Mouse (Mus musculus) fibroblast of lung, adult 2 months (primary cell): ENCODE data around the gene Atp2c1.

Source experiments
- DNase-seq: peaks from one replicate; pipeline ENCODE4 v3.0.0-alpha.2; 2011; ENCODE audit warnings: low read depth

Gene Atp2c1

DNA sequence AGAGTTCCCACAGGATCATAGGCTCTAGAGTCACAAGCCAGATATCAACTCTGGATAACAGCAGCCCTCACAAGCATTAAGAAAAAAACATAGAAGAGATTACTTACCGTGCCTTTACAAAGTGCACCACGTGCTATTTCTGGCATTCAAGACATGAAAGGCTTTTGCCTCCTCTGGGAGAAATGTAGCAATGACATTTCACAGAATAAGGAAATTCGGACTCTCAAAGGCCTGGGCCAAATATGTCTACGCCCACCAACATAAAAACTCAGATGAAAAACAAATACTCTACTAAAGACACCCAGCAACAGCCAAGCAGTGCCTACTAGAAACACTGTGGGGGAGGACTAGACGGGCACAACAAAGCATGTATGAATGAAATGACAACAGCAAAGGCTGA lies 38.8 kb downstream of the Atp2c1 start:
- no peak for DNase-seq

DNA sequence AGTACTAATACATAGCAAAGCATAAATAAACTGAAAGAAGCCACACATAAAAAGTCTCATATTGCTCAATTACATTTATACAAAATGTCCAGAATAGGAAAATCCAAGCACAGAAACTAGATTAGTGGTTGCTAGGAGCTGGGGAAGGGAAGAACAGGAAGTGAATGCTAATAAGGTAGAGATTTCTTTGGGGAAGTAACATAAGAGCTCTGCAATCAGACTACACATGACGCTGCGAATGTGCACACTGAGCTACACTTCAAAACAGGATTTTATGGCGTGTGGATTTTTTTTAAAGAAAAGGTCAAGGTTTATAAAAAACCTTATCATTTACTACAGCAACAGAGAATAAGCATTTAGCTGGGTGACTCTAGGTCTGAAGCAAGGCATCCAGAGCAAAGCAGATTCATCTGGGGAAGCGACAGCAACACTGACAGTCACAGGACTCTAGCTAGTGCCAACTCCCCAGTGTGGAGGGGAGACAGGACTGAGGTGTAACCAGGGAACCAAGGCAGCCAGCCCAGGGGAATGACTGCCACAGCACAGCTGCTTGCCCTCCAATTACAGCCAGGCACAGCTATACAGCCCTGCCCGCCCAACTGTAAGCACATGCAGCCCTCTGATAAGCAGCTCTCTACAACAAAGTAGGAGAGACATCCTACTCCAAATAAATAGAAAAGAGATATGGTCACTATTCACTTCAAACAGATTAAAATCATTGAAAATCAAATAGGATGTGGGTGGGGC lies 42.6 kb downstream of the Atp2c1 start:
- no peak for DNase-seq

DNA sequence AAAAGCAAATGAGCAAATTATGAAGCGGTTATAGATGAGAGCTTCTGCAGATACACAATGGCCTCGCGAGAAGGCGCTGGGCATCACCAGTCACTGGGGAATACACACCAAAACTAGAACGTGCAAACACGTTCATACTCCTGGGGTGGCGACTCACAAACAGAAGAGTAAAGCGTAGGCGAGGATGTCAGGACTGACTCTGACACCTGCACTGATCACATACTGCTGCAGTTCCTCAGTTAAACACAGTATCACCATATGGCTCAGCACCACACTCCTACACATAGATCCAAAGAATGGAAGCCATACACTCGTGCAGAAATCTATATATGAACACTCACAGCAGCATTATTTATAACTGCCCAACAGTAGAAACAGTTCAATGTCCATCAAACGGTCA lies 43.2 kb downstream of the Atp2c1 start:
- DNase-seq: no peak

DNA sequence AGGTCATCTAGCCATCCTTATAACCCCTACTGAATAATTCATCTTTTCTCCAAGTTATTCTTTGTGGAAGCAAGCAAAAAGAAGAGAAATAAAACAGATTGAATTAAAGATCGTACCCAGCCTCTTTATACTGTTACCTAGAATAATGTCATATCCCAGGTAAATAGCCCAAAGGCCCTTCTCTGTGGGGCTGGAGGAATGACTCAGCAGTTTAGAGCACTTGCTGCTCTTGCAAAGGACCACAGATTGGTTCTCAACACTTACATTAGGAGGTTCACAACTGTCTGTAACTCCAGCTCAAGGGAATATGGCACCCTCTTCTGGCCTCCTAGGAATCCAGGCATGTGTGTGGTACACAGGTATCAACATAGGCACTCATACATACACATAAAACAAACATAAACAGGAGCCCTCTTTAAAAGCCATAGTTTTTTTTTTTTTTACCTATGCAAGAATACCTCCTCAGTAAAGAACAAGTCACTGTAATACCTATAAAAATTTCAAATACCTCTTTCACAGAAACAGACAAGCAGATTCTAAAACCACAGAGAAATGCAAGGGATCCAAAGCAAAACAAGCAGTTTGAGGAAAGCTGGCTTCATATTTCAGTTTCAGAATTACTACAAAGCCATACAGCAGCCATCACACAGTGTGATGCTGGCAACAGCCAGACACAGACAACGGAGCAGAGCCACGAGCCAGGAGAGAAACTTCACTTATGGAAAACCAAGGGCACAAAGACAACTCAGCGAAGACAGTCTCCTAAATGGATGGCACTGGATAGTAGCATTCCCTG lies 44.2 kb downstream of the Atp2c1 start:
- DNase-seq: no peak

DNA sequence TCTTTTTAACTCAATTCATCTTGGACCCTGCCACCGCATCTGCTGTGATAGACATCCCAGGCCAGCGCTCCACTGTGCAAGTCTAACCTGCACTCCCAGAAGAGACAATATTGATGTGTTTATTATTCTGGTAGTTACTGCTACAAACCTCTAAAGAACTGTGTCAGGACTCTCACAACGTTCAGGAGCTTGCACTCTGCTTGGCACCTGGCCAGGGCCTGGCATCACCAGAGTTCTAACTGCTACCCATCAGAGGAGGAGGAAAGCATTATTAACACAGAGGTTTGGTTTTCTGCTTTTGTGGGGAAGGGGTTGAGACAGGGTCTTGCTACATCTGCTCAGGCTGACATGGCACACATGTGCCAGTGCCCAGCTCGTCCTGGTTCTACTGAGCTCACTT lies 45.0 kb downstream of the Atp2c1 start:
- DNase-seq: no peak

DNA sequence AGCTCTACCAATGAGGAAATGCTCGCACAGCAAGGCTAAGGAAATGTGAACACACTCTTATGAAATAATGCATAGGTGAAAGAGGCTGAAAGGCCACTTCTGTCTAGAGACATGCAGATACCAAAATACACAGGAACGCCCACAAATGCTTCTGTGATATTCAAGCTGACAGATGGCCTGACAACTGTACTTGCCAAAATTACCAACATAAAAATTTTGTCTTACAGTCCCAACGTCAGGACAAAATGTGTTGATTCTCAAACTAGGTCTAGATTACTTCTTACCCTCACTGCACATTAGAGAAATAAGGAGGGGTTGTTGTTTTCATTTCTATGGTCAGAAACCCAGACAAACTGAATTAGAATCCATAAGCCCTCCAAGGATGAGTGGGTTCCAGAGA lies 51.0 kb downstream of the Atp2c1 start:
- DNase-seq: no peak

DNA sequence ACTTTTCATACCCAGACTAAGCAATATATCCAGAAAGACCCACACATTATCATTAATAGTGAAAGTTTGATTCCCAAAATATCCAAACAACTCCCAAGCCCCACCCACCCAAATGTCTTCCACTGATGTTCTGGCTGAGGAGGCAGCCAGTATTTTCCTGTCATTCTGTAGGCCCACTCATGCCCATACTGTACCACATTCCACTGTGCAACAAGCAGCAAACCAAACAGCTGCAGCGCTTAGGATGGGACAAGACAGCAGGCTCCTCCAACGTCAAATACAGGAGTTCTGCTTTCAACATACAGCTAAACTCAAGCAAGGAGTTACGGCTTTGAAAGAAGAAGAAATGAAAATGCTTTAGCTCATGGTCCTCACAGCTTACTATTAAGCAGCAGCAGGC lies 52.2 kb downstream of the Atp2c1 start:
- DNase-seq: no peak

DNA sequence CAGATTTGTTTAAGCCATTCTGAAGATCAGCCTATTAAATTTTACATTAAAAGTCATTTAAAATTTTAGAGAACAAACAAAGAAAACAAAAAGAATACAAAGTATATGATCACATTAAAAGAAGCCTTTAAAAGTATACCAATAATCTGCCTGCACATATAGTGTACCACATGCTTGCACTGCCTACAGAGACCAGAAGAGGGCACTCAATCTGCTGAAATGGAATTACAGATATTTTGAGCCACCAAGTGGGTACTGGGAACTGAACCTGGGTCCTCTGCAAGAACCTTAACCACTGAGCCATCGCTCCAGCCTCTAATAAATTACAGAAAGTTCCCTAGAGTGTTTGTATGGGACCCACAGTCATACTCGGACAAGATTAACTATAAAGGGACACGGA lies 59.3 kb downstream of the Atp2c1 start:
- no peak for DNase-seq

DNA sequence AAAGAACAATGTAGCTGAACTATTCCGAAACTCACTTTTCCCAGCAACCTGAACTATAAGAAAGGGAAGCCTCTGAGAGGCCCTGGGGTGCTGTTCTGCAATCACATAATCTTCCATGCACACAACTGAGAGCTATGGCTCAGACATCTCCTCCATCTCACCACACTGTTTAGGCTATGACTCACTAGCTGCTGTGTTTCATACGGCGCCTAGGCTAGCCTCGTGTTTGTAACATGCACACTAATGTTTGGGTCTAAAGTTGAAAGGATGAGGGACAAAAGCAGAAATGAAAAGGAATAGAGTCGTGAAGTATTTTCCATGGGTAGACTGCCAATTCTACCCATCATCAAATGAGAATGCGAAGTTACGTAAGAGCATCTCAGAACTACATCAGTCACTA lies 65.6 kb downstream of the Atp2c1 start:
- peak; percentile 30 for DNase-seq

DNA sequence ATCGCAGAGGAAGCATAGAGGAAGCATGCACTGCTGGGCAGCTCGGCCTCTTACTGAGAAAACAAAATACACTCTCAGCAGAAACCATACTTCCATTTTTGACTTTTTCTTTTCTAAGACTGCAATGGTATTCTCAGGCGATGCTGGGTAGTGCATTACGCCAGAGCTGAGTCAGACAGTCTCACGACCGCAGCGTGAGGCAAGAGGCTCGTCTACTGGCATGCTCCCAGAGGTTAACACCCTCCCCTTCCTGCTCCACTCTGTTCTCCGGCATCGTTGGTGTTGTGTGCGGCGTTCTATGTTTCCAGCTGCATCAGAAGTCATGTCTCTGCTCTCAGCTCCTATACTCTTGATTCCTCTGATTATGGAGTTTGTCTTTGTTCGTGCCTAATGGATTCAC lies 68.1 kb downstream of the Atp2c1 start:
- DNase-seq: no peak

DNA sequence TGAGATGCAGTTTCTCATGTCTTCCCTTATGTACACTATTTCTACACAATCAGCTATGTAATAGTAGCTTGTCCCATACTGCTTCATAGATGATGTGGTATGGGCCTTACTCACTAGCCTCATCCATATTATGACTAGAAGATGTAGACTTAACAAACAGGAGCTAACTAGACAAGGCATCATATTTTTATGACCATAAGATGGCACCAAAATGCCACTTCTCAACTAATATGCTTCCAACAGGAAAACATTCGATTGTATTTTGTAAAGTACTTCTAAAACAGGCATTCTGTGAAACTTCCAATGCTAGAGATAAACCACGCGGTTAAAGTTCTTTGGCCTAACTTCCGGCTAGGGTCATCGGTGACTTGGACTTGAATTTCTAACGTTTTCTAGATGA lies 118.6 kb downstream of the Atp2c1 start:
- no peak for DNase-seq

DNA sequence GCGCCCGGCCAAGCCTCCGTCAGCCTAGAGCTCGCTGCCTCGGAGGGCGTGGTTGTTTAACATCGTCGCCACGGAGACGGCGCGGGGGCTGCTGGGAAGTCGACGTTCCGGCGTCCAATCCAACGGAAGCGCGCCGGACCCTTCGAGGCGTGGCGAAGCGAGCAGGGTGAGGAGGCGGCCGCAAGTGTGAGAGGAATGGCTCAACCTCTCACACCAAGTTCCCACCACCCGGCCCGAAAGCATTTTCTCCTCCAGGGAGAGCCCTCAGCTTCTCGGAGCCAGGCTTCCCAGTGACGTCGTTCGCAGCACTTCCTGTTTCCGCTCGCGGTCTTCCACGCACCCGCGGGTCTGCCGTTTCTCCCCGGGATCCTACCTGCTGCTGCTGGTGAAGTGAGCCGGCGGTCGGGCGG lies 131.9 kb downstream of the Atp2c1 start, which contains the start of the genes Aste1 and Nek11:
Gene Aste1 (plus strand): TSS at position 175 of the 410 bp plus-strand sequence.
Gene Nek11 (minus strand): TSS at position 307 of the 410 bp plus-strand sequence.
- DNase-seq: peak; percentile 86

DNA sequence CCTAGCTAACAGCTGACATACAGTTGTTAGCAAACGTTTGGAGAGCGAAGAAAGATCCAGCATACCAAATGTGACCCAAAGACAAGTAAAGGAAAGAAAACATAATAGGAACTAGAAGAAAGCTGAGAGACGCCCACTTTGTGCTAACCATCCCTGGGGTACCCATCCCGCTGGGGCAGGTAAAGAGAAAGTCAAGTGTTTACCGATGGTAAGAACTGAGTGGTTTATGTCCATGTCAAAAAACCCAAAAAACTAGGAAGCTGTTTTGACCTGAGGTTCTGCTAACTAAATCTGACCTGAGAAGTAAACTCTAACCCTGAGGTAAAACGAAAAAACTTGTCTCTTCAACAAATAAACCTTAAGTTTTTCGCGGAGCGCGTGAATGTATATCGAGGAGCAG lies 132.4 kb downstream of the Atp2c1 start:
- no peak for DNase-seq

DNA sequence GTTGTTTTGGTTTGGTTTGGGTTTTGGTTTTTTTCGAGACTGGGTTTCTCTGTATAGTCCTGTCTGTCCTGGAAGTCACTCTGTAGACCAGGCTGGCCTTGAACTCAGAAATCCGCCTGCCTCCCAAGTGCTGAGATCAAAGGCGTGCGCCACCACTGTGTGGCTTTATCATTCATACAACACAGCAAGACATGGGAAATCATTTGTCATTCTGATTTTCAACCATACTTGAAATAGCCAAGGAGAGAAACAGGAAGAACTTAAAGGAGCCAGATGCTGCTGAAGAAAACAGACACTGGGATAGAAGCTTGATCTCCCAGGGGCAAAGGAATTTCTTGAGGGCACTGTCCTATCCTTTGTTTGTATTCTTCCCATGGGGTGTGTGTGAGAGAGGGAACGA lies 136.5 kb downstream of the Atp2c1 start:
- DNase-seq: no peak

DNA sequence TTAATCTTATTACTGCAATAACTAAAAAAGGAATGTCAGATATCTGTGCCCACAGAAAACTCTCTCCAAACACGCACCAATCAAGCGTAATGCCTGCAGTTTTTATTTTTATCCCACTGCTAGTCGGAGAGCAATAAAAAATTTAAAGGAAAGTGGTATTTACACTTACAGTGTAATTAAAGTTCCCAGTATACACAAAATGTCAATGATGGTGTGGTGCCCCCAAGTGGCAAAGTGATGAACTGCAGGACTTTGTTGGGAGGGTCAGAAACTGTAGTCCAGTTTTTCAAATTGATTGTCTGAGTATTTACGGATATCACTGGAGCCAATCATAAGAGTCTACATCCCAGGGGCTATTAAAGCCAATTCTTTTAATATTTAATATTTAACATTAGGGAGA lies 137.8 kb downstream of the Atp2c1 start:
- peak; percentile 10 for DNase-seq

DNA sequence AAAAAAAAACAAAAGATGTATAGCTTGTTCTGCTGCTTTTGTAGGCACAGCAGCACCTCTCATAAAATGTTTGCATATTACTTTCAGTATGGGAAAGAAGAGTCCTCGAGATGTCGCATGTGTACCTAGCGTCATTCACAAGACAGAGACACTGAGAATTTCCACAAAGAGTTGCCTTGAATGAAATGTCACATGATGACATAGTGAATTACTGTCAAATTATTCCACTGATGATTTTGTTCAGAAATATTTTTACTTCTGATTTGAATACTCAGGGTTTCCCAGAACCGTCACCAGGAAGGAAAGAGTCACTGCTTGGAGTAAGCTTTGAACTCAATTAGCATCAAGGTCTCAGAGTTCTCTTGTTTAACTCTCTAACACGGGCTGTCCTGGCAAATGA lies 139.7 kb downstream of the Atp2c1 start:
- DNase-seq: no peak

DNA sequence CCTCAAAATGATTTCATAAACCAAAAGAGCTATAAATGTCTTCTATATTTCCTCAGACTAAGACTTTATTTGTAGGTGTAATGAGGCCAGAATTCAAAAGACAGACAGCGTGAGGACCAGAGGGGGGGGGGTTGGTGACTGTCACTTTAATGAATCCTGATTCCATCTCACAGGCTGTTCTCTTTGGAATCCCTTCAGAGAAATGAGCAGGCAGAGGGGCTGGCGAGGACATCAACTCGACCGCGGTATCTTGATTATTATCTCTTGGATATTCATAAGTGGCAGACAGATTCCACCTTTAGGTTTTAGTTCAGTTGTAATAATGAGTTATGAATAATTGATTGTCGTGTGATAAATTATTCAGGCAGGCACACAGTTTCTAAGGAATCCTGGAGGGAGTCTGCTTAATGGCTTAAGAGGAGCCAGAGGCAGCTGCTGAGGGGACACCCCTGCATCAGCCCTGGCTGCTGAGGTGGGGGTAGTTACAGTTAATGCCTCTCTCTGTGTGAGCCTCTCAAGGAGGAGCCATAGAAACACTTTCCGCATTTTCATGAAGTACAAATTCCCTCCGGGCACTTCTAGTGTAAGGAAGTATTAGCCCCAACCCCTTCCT lies 147.5 kb downstream of the Atp2c1 start:
- DNase-seq: no peak

DNA sequence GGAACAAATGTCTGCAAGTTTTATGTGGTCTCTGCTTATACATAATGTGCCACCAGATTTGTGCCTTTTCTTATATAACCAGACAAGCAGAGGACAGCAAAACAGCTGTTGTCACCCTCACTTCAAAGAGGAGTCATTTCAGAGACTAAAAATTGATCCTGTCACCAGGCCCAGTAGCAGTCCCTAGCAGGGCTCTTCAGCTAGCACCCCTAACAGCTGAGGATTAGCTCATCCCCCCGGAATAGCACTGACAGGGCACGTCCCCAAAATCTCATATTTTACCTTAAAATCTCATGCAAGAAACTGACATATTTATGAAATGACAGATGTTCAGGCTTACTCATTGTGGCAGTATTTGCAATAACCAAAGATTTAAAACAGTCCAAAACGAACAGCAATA lies 149.5 kb downstream of the Atp2c1 start:
- DNase-seq: no peak

DNA sequence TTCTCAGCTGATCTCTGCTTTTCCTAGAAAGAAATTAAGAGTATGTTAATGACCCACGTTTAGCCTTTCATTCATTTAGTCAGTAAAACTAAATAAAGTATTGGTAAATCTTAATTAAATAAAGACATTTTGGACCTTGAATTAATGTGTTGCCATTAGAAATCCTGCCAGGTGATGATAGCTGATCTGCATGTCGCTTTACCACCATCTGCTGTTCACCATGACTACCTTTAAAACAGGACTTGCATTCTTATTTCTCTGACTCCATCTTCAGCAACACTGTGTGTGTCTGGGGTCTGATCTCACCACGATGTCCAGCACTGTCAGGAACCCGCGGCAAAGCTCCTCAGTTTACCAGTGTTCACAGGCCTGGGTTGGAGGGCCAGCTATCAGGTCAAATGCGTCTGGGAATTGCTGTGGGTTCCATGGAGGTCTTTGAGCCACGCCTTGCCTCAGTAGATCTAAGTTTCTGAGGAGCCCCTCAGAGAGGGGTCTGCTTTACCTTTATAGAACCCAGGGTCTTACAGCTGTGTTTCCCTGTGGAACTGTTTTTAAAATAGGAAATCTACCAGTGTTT lies 150.1 kb downstream of the Atp2c1 start:
- DNase-seq: no peak

DNA sequence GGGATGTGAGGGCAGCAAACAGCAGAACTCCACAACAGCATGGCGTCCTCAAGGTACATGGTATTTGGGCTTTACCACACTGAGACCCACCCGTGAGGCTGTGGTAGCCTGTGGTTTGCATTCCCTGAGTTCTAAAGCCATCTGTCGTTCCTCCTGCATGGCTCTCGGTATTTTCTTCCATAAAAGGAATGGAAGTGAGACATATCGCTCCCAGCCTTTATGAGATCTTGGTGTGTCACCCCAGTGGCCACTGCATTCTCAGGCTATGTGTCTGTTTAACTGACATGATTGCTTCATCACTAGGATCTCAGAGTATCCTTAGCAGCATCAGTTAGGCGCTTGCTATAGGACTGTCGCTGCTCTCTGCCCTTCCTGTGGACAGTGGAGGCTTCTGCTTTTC lies 150.7 kb downstream of the Atp2c1 start:
- DNase-seq: no peak

DNA sequence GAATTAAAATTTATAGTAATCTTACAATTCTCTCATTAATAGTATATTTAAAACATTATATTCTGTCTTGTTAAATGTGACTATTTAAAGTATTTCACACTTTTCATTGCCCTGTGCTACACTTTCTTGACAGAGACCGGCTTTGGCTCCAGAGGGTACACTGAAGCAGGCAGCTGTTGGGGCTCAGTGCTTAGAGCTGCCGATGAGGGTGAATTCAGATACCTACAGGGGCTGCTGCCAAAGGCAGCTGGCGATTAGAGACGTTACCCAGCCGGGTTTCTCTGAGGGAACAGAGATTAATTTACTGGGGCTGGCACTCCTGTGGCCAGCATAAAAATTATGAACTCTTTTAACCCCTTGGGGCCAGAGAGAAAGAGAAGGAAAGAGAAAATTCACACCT lies 152.8 kb downstream of the Atp2c1 start:
- DNase-seq: no peak

DNA sequence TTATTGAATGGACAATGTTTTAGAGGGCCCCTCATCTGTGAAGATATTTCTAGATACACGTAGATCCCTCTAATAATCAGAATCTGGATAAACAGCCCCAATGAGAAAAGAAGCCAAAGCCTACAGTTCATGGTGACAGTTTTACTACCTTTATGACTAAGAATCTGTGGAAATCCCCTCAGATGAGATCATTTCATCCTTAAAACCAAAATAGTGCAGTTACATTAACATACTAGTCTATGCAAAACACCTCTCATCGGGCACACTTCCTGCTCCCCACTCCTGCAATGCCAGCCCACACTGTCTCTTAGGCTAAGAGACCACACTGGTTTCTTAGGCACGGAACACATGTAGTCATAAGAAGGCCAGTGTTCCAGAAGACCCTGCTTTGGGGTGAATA lies 158.5 kb downstream of the Atp2c1 start:
- no peak for DNase-seq

DNA sequence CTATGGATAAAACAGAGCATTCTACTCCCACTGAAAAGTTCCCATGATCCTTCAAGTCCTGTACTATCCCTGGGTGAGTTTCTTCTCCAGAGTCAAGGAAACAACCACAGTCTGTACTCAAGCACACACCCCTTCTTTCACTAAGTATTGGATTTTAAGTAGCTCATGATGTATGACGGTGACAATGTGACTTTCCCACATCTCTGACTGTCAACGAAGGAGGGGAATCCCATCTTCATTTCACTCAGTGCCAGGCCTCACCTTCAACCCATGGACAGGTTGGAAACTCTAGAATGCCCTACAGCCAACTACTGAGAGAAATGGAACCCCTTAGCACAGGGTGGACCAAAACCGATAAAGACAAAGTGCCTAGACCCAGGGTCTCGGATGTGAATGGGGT lies 160.9 kb downstream of the Atp2c1 start:
- no peak for DNase-seq
